Mouse (Mus musculus) left cerebral cortex, postnatal 14 days (tissue): ENCODE measurements around the gene Pon1. TPM values are rescaled to one million over a fixed set of nuclear protein-coding genes. Genes with fewer than 3 reads are reported as not detected.
"Not testable (repeated sequence)": the region's sequence is repeated elsewhere in the genome, so short reads cannot be mapped to it uniquely, and the experiment has no call there.

Experiments
- DNase-seq, 2 experiments: peaks; one replicate each; pipeline ENCODE4 v3.0.0; 2021 to 2022; ENCODE audit warnings: low spot score in 2 of 2, mixed read lengths in 1 of 2
- intact Hi-C: fragments of 180-260 bp; cut with DNase I; formaldehyde crosslinking; loops from one replicate; pipeline ENCODE4 v1.15.1; 2025
- long read RNA-seq, 2 experiments: library from polyadenylated mRNA; stranded (forward); transcript quantifications; one replicate each; pipeline ENCODE4 v2.0.0; 2021
- total RNA-seq, 2 experiments: library from RNA; stranded (reverse); gene quantifications; 2 replicates each; pipeline ENCODE4 v1.2.3; 2021

The Pon1 gene
- not detected for total RNA-seq
- long read RNA-seq, experiment 1: 0 reads
- long read RNA-seq, experiment 2: 0 reads

GRCm38 (mm10) chr6:5193693-5194092 lies at the start of gene Pon1:
Gene Pon1 (minus strand): TSS chr6:5193946.
- no peak for DNase-seq
- intact Hi-C loops: no loop called here

GRCm38 (mm10) chr6:5238799-5239198 lies 45.1 kb upstream of the Pon1 start:
- DNase-seq: no peak
- intact Hi-C loops: no loop called here

- DNase-seq: no peak
- intact Hi-C loops: no loop called here
Measured at GRCm38 (mm10) chr6:5237510-5237909, 43.8 kb upstream of the Pon1 start.

GRCm38 (mm10) chr6:5236843-5237371 lies 43.2 kb upstream of the Pon1 start:
- intact Hi-C loops: no loop called here
- no peak for DNase-seq

GRCm38 (mm10) chr6:5234563-5234962 lies 40.8 kb upstream of the Pon1 start:
- intact Hi-C loops: no loop called here
- DNase-seq: no peak

- intact Hi-C loops: no loop called here
- DNase-seq: no peak
Measured at GRCm38 (mm10) chr6:5233812-5234211, 40.1 kb upstream of the Pon1 start.

- DNase-seq: no peak
- intact Hi-C loops: no loop called here
Measured at GRCm38 (mm10) chr6:5232022-5232421, 38.3 kb upstream of the Pon1 start.

GRCm38 (mm10) chr6:5230261-5230660 lies 36.5 kb upstream of the Pon1 start:
- DNase-seq: no peak
- intact Hi-C loops: no loop called here

- intact Hi-C loops, DNase-seq: not testable (repeated sequence)
Measured at GRCm38 (mm10) chr6:5223551-5223950, 29.8 kb upstream of the Pon1 start.

- DNase-seq: no peak
- intact Hi-C loops: no loop called here
Measured at GRCm38 (mm10) chr6:5222080-5222479, 28.3 kb upstream of the Pon1 start.

GRCm38 (mm10) chr6:5218190-5218589 lies 24.4 kb upstream of the Pon1 start:
- intact Hi-C loops: no loop called here
- no peak for DNase-seq

- no peak for DNase-seq
- intact Hi-C loops: no loop called here
Measured at GRCm38 (mm10) chr6:5207817-5208216, 14.1 kb upstream of the Pon1 start.

- intact Hi-C loops: no loop called here
- no peak for DNase-seq
Measured at GRCm38 (mm10) chr6:5199916-5200315, 6.2 kb upstream of the Pon1 start.

- no peak for DNase-seq
- intact Hi-C loops: no loop called here
Measured at GRCm38 (mm10) chr6:5199376-5199905, 5.7 kb upstream of the Pon1 start.

GRCm38 (mm10) chr6:5198590-5198989 lies 4.8 kb upstream of the Pon1 start:
- intact Hi-C loops: no loop called here
- no peak for DNase-seq

GRCm38 (mm10) chr6:5190761-5191160 lies 3.0 kb downstream of the Pon1 start:
- intact Hi-C loops: no loop called here
- DNase-seq: no peak

- intact Hi-C loops: no loop called here
- no peak for DNase-seq
Measured at GRCm38 (mm10) chr6:5189507-5189906, 4.2 kb downstream of the Pon1 start.

- intact Hi-C loops: no loop called here
- DNase-seq: no peak
Measured at GRCm38 (mm10) chr6:5188938-5189337, 4.8 kb downstream of the Pon1 start.

GRCm38 (mm10) chr6:5188036-5188435 lies 5.7 kb downstream of the Pon1 start:
- intact Hi-C loops: no loop called here
- no peak for DNase-seq

- no peak for DNase-seq
- intact Hi-C loops: no loop called here
Measured at GRCm38 (mm10) chr6:5187586-5187985, 6.2 kb downstream of the Pon1 start.

- intact Hi-C loops: no loop called here
- no peak for DNase-seq
Measured at GRCm38 (mm10) chr6:5186229-5186950, 7.4 kb downstream of the Pon1 start.
